Mouse (Mus musculus) forebrain, embryonic 10.5 days (tissue): ENCODE results near the gene Zfr. TPM values are rescaled to one million over a fixed set of nuclear protein-coding genes. Genes with fewer than 3 reads are reported as not detected.

Source experiments
- DNase-seq: peaks from one replicate; pipeline ENCODE4 v3.0.0-alpha.2; 2017; ENCODE audit warnings: low spot score; ENCODE audit errors: extremely low spot score
- H3K27ac ChIP-seq: fragments of 300-500 bp; sonication (generic); 2 replicates; pipeline ENCODE4 v1.5.1; 2016; ENCODE audit warnings: mild to moderate bottlenecking
- H3K27me3 ChIP-seq: fragments of 300-500 bp; sonication (generic); 2 replicates; pipeline ENCODE4 v1.6.1; 2016; ENCODE audit warnings: mild to moderate bottlenecking; ENCODE audit not compliant: poor library complexity, severe bottlenecking
- H3K36me3 ChIP-seq: fragments of 300-500 bp; sonication (generic); replicated peaks from 2 replicates; pipeline ENCODE4 v1.6.1; 2016; ENCODE audit warnings: mild to moderate bottlenecking, moderate library complexity
- H3K4me1 ChIP-seq: fragments of 300-500 bp; sonication (generic); 2 replicates; pipeline ENCODE4 v1.6.1; 2016
- H3K4me3 ChIP-seq: fragments of 300-500 bp; sonication (generic); 2 replicates; pipeline ENCODE4 v1.5.1; 2016; ENCODE audit warnings: mild to moderate bottlenecking, moderate library complexity
- H3K9me3 ChIP-seq: fragments of 300-500 bp; sonication (generic); 2 replicates; pipeline ENCODE4 v1.6.1; 2016; ENCODE audit warnings: mild to moderate bottlenecking, moderate library complexity
- WGBS: fragments of 180-500 bp; shearing (Covaris S2); methylation state at CpG from one replicate; pipeline ENCODE4 v1.1.7; 2016; 5-methylcytosine and 5-hydroxymethylcytosine counted together
- microRNA counts: library from miRNA; unstranded; fragments of <30 nt; microRNA quantifications from one replicate; lab custom pipeline; 2017
- microRNA-seq: library from miRNA; unstranded; fragments of <30 nt; microRNA quantifications from one replicate; pipeline ENCODE4, GENCODE M21; 2017
- polyA plus RNA-seq: library from polyadenylated mRNA; unstranded; fragments of >200 nt; fragmentation: Nextera tagmentation; extraction: Ambion mirVana; gene quantifications from 2 replicates; pipeline ENCODE4 v1.2.1, GENCODE M21; 2016

The Zfr gene
- polyA plus RNA-seq, 1 experiment from 2014 or later: 126 TPM

DNA sequence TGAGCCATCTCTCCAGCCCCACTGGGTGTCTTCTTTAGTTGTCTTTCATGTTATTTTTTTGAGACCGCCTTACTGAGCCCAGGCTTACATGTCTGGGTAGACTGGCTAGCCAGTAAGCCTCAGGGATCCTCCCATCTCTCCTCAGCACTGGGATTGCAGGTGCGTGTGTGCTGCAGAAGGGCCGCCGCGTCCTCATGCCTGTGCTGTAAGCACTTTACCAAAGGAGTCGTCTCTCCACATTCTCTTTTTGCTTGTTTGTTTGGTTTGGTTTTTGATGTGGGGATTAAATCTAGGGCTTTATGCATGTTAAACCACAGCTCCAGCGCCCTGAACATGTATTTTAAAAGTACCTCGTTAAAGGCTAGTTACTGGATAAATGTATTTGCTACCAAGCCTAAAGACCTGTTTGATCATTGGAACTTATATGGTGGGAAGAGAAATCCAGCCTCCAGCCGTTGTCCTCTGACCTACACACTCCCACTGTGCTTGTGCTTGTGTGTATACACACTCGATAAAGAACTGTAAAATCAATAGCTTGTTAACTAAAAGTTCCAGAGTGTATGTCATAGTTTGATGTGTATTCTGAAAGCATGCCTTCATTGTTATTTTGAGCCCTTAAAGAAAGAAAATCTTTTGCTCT lies 112.1 kb downstream of the Zfr start:
- Histone ChIP-seq H3K27me3 (peaks cover 22% of the 10 kb centered on the region), H3K27ac (no peak overlapping the region), H3K36me3 (peaks cover 22% of the 10 kb centered on the region), H3K4me1 (peaks cover 40% of the 10 kb centered on the region), H3K9me3 (no peaks in the 10 kb centered on the region), H3K4me3 (no peak overlapping the region)
- no peak for DNase-seq
- WGBS: 72% methylated on average over 10 of the region's 10 CpGs

DNA sequence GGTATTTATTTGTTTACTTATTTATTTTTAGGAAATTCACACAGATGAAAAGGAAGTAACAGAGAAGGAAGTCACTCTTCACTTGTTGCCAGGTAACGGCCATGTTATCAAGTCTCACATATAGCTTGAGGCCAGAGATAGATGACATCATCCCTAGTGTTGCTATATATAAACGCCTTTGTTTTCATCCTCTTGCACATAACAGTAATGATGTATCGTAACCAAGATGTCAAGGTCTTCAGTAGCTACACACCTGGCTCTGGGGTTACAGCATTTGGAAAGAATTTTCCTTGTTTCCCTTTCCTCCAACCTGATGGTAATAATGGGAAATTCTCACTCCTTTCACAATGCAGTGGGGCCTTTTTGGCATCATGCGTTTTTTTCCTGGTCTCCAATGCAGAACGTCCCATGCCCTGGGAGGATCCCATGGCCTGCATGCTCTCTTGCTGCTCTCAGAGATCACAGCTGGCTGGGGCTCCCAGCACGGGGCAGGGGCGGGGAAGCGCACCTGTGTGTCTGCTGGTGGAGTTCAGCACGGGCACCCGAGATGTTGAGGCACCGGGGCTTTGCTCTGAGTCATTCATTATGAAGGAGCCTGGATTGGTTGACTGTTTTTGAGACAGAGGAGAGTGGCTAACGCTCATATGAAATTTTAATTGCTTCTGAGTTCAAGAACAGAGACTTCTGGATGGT lies 112.8 kb downstream of the Zfr start:
- peaks cover 36% of the 10 kb centered on the region for H3K4me1 ChIP-seq
- DNase-seq: no peak
- 70% methylated on average over 12 of the region's 12 CpGs for WGBS
- H3K9me3 ChIP-seq: no peaks in the 10 kb centered on the region
- H3K36me3 ChIP-seq: peaks cover 27% of the 10 kb centered on the region
- peaks cover 15% of the 10 kb centered on the region for H3K27me3 ChIP-seq
- no peak overlapping the region for H3K4me3 ChIP-seq
- H3K27ac ChIP-seq: peak overlapping the region; percentile 67; the same call in 1 of the 2 replicates

DNA sequence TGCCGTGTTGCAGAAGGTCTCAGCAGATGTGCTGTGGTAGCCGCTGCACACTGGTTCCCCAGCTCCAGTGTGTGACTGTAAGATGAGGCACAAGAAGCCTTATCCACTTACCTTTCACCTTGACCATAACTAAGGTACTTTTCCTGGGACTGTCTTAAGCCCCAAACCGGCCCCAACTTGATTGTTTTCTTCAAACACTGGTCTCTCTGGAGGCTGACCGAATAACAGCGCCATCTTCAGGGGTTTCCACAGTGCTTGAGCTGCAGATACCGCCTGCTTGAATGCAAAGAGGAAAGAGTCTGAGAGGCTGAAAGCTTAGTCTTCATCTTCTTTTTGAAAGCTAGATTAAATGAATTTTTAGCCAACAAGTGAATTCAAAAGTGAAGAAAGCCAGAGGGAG lies 113.8 kb downstream of the Zfr start:
- Histone ChIP-seq H3K9me3 (no peaks in the 10 kb centered on the region), H3K27me3 (0 out of 2 replicates have a peak, but pooled peaks cover 5% of the 10 kb centered on the region), H3K4me3 (no peak overlapping the region), H3K36me3 (peaks cover 37% of the 10 kb centered on the region), H3K4me1 (peaks cover 35% of the 10 kb centered on the region), H3K27ac (no peak overlapping the region)
- no peak for DNase-seq
- 85% methylated on average over 6 of the region's 6 CpGs for WGBS

DNA sequence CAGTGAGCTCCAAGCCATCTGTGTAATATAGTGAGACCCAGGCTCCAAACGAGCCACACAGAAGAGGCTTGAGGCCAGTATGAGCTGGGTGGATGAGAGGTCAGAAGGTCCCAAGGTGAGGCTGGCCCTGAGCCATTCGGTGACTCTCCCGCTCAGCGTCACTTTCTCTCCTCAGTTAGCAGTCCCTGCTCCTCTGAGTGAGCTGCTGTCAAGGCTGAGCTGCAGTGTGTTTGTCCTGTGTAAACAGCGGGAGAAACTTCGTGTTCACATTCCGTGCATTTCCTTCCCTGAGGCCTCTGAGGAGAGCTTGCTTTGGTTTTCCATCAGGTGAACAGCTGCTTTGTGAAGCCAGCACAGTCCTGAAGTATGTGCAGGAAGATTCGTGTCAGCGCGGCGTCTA lies 114.8 kb downstream of the Zfr start:
- no peaks in the 10 kb centered on the region for H3K27me3 ChIP-seq
- no peak overlapping the region for H3K4me3 ChIP-seq
- H3K36me3 ChIP-seq: peaks cover 47% of the 10 kb centered on the region
- H3K9me3 ChIP-seq: no peaks in the 10 kb centered on the region
- no peak for DNase-seq
- WGBS: 85% methylated on average over 11 of the region's 11 CpGs
- peaks cover 35% of the 10 kb centered on the region for H3K4me1 ChIP-seq
- 0 out of 2 replicates have a peak overlapping the region, but pooled peaks have one; percentile 25 for H3K27ac ChIP-seq

DNA sequence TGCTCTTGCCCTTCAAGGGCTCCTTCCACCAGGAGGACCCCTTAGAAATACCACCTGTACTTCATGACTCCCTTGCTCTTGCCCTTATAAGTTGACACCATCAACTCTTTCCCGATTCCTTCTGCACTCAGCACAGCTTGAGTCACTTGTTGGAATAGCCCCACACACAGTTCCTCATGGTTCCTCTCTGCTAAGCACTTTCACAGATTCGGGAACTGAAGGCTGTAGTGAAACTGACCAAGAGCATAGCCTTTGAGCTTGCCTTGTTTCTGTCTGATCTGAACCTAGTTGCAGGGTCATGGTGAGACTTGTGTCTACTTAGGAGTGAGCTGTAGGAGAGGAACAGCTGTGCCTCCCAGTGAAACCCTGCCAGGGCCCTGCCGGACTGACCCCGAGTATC lies 115.4 kb downstream of the Zfr start:
- Histone ChIP-seq H3K9me3 (no peaks in the 10 kb centered on the region), H3K27me3 (no peaks in the 10 kb centered on the region), H3K36me3 (peaks cover 53% of the 10 kb centered on the region), H3K27ac (no peak overlapping the region), H3K4me3 (no peak overlapping the region), H3K4me1 (peaks cover 33% of the 10 kb centered on the region)
- 94% methylated on average over 4 of the region's 4 CpGs for WGBS
- no peak for DNase-seq

MicroRNA genes within 50 kb of the gene (microRNA counts, 519-probe panel; counts per million panel counts)
- microRNA mmu-miR-1898 (lab: Ali Mortazavi, UCI): 341 counts per million, percentile 65 among the panel's probes with 10 or more counts

Small RNA genes lying within 50 kb of the gene (microRNA-seq; reads per million reads assigned to microRNA genes)
- gene Mir1898: not detected

Other genes with a start within 250 kb of the Zfr start
- 2.4 and 2.6 TPM in 2 replicates for gene Npr3, start 210.5 kb upstream of the Zfr start, polyA plus RNA-seq
- 744 and 763 TPM in 2 replicates for gene Sub1, start 120.8 kb upstream of the Zfr start, polyA plus RNA-seq
- 15.4 and 15.9 TPM in 2 replicates for gene Mtmr12, start 87.2 kb downstream of the Zfr start, polyA plus RNA-seq
- 67.3 and 68.7 TPM in 2 replicates for gene Golph3, start 203.6 kb downstream of the Zfr start, polyA plus RNA-seq
- 1.4 TPM in 1 of 2 replicates, not detected in the other for gene 1810049J17Rik, start 204.1 kb downstream of the Zfr start, polyA plus RNA-seq